Mouse (Mus musculus) thymus, adult 2 months (tissue): ENCODE results near the gene Olfr818. TPM values are rescaled to one million over a fixed set of nuclear protein-coding genes. Genes with fewer than 3 reads are reported as not detected.
"Not testable (repeated sequence)": the region's sequence is repeated elsewhere in the genome, so short reads cannot be mapped to it uniquely, and the experiment has no call there.

ENCODE experiments used
- DNase-seq: peaks from one replicate; pipeline ENCODE4 v3.0.0; 2021
- H3K27ac ChIP-seq: fragments of 200-500 bp; 2 replicates; pipeline ENCODE4 v1.5.1; 2012; ENCODE audit warnings: low read length, control low read depth; ENCODE audit not compliant: control insufficient read depth, insufficient read depth
- H3K27me3 ChIP-seq: fragments of 200-500 bp; 2 replicates; pipeline ENCODE4 v1.6.1; 2012; ENCODE audit warnings: mild to moderate bottlenecking, low read length, moderate library complexity, mixed read lengths; ENCODE audit not compliant: control insufficient read depth, insufficient read depth
- H3K36me3 ChIP-seq: fragments of 200-500 bp; 2 replicates; pipeline ENCODE4 v1.6.1; 2012; ENCODE audit warnings: mild to moderate bottlenecking, low read length, moderate library complexity; ENCODE audit not compliant: control insufficient read depth, insufficient read depth
- H3K4me1 ChIP-seq: fragments of 200-500 bp; replicated peaks from 2 replicates; pipeline ENCODE4 v1.6.1; 2012; ENCODE audit warnings: low read length; ENCODE audit not compliant: control insufficient read depth, insufficient read depth
- H3K4me3 ChIP-seq: fragments of 200-500 bp; 2 replicates; pipeline ENCODE4 v1.5.1; 2012; ENCODE audit warnings: mild to moderate bottlenecking, low read length, control low read depth, moderate library complexity; ENCODE audit not compliant: control insufficient read depth, insufficient read depth
- CTCF ChIP-seq: fragments of 200-500 bp; IDR thresholded peaks from 2 replicates; pipeline ENCODE4 v1.5.1; 2012; ENCODE audit warnings: mild to moderate bottlenecking, control low read depth, low read length, moderate library complexity, borderline replicate concordance; ENCODE audit not compliant: control insufficient read depth, poor library complexity, insufficient read depth; ENCODE audit errors: extremely low read depth
- POLR2A ChIP-seq: fragments of 200-500 bp; IDR thresholded peaks from 2 replicates; pipeline ENCODE4 v1.6.1; 2012; ENCODE audit warnings: mild to moderate bottlenecking, low read length, control low read depth, moderate library complexity; ENCODE audit not compliant: control insufficient read depth, poor library complexity, insufficient read depth; ENCODE audit errors: extremely low read depth
- WGBS: fragments of 180-500 bp; shearing (Covaris S2); methylation state at CpG from one replicate; pipeline ENCODE4 v1.1.7; 2018; 5-methylcytosine and 5-hydroxymethylcytosine counted together
- polyA plus RNA-seq: library from polyadenylated mRNA; depleted of rRNA; stranded (reverse); fragments of >200 nt; gene quantifications from 2 replicates; pipeline ENCODE4 v1.2.3, GENCODE M21; 2012; rRNA removed

The Olfr818 gene
- polyA plus RNA-seq = not detected in 2 replicates

DNA sequence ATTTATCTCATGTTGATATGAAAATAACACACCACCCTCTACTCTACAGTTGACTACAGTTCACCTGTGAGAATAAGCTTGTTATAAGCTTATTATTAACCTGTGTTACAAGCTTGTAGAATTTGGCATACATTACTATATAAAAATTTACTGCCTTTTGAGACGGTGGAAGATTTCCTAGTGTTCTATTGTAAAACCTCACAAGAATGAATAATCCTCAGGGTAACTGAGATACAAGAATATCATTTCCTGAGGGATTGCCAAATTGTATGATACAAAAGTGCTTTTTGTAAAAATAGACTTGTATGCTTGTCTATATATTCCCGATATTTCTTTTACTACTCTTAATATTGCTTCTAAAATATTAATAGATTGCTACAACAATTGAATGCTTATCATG, at the start of gene Olfr818:
Gene Olfr818 (minus strand): TSS at position 101 of the 400 bp plus-strand sequence.
- Histone ChIP-seq H3K4me3 (no peak within 1 kb of the TSS), H3K4me1 (no peaks in the 10 kb centered on the region), H3K27ac (no peak within 1 kb of the TSS), H3K36me3 (no peaks in the 10 kb centered on the region), H3K27me3 (no peaks in the 10 kb centered on the region)
- TF ChIP-seq POLR2A = no peak
- no peak for TF ChIP-seq CTCF
- WGBS = 96% methylated on average over 2 of the region's 2 CpGs
- no peak for DNase-seq

DNA sequence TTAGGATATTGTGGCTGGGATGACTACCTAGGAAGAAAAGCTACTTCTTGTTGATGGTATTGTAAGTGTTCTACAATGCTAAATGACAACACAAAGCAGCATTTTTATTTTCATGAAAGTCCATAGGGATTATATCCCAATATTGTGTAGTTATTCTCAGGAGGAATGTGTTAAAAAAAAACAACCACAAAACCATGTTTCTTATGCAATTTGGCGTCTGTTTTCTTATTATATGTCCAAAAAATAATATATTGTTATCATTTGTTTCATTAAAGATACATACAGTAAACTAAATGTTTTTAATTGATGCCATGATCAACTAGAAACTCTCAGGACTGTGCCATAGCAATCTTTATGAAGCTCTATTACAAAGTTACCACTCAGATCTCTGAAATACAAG, 36.1 kb upstream of the Olfr818 start, which contains the start of gene Gm10310:
Gene Gm10310 (minus strand): TSS at position 101 of the 400 bp plus-strand sequence.
- not testable (repeated sequence) for H3K36me3 ChIP-seq, DNase-seq, H3K27me3 ChIP-seq, H3K4me1 ChIP-seq, H3K4me3 ChIP-seq, H3K27ac ChIP-seq
- no CpG with 5 or more reads among the region's 1 CpGs for WGBS

DNA sequence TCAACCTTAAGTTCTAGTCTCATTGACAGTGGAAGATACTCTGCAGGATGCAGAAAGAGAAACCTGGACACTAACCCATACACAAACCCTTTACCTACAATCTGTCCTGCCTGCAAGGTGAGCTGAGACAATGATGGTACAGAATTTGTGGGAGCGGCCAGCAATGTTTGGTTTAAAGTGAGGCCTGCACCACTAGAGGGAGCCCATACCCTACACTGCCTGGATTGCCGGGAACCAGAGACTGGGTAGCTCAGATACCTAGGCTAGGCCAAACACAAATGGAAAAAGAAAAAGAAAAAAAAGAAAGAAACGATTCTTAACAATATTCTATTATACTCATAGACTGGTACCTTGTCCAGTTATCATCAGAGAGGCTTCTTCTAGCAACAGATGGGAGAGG, 33.0 kb upstream of the Olfr818 start:
- no CpG with 5 or more reads among the region's 3 CpGs for WGBS
- not testable (repeated sequence) for H3K4me1 ChIP-seq, DNase-seq, H3K27ac ChIP-seq, H3K27me3 ChIP-seq, H3K36me3 ChIP-seq, H3K4me3 ChIP-seq

DNA sequence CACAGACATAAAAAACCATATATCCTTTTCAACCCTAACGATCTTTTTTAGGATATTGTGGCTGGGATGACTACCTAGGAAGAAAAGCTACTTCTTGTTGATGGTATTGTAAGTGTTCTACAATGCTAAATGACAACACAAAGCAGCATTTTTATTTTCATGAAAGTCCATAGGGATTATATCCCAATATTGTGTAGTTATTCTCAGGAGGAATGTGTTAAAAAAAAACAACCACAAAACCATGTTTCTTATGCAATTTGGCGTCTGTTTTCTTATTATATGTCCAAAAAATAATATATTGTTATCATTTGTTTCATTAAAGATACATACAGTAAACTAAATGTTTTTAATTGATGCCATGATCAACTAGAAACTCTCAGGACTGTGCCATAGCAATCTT, 27.1 kb upstream of the Olfr818 start, which contains the start of gene Olfr247:
Gene Olfr247 (minus strand): TSS at position 101 of the 400 bp plus-strand sequence.
- H3K4me1 ChIP-seq, H3K36me3 ChIP-seq, H3K4me3 ChIP-seq, H3K27ac ChIP-seq, DNase-seq, H3K27me3 ChIP-seq: not testable (repeated sequence)
- WGBS = no CpG with 5 or more reads among the region's 2 CpGs

DNA sequence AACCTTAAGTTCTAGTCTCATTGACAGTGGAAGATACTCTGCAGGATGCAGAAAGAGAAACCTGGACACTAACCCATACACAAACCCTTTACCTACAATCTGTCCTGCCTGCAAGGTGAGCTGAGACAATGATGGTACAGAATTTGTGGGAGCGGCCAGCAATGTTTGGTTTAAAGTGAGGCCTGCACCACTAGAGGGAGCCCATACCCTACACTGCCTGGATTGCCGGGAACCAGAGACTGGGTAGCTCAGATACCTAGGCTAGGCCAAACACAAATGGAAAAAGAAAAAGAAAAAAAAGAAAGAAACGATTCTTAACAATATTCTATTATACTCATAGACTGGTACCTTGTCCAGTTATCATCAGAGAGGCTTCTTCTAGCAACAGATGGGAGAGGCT, 24.1 kb upstream of the Olfr818 start:
- H3K4me1 ChIP-seq, H3K4me3 ChIP-seq, H3K27me3 ChIP-seq, DNase-seq, H3K36me3 ChIP-seq, H3K27ac ChIP-seq: not testable (repeated sequence)
- no CpG with 5 or more reads among the region's 3 CpGs for WGBS

DNA sequence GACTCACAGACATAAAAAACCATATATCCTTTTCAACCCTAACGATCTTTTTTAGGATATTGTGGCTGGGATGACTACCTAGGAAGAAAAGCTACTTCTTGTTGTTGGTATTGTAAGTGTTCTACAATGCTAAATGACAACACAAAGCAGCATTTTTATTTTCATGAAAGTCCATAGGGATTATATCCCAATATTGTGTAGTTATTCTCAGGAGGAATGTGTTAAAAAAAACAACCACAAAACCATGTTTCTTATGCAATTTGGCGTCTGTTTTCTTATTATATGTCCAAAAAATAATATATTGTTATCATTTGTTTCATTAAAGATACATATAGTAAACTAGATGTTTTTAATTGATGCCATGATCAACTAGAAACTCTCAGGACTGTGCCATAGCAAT, 18.3 kb upstream of the Olfr818 start, which contains the start of gene Olfr819:
Gene Olfr819 (minus strand): TSS at position 101 of the 400 bp plus-strand sequence.
- not testable (repeated sequence) for DNase-seq, H3K4me1 ChIP-seq, H3K27me3 ChIP-seq, H3K4me3 ChIP-seq, H3K27ac ChIP-seq, H3K36me3 ChIP-seq
- WGBS = 74% methylated on average over 2 of the region's 2 CpGs

DNA sequence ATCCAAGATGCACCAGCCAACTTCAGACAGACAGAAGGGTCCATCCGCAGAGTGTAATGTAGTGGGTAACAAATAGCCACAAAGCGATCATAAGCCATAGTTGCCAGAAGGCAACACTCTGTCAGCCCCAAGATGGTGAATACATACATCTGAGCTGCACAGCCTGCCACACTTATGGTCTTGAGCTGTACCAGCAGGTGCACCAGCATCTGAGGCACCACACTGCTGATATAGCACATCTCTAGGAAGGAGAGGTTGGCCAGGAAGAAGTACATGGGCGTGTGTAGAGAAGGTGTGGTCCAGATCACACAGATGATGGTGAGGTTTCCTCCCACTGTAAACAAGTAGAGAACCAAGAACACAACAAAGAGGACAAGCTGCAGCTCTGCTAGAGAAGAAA, 17.3 kb upstream of the Olfr818 start:
- WGBS = 100% methylated on average over 2 of the region's 3 CpGs
- H3K4me3 ChIP-seq, H3K36me3 ChIP-seq, H3K4me1 ChIP-seq, H3K27me3 ChIP-seq, DNase-seq, H3K27ac ChIP-seq: not testable (repeated sequence)

DNA sequence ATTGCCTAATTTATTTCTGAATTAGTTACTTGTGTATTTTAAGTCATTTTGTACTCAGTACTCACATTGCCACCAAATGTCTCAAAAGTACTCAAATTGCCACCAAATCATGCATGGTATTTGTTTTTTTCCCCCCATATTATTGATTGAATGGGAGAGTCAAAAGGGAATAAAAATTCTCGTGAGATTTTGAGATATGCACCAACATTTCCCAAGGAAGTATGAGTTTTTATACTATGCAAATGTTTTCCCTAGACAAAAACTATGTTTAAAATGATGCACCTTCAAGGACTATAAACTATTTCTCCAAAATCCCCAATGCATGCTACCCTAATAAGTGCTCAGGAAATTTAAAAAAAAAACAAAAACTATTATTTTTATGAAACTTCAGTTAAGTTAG, 33.4 kb downstream of the Olfr818 start, which contains the start of gene Olfr816:
Gene Olfr816 (minus strand): TSS at position 101 of the 400 bp plus-strand sequence.
- Histone ChIP-seq H3K27me3 (no peaks in the 10 kb centered on the region), H3K27ac (no peak within 1 kb of the TSS), H3K4me3 (no peak within 1 kb of the TSS), H3K36me3 (no peaks in the 10 kb centered on the region), H3K4me1 (no peaks in the 10 kb centered on the region)
- no peak for TF ChIP-seq POLR2A
- TF ChIP-seq CTCF = no peak
- no peak for DNase-seq
- 75% methylated on average over 1 of the region's 1 CpGs for WGBS

DNA sequence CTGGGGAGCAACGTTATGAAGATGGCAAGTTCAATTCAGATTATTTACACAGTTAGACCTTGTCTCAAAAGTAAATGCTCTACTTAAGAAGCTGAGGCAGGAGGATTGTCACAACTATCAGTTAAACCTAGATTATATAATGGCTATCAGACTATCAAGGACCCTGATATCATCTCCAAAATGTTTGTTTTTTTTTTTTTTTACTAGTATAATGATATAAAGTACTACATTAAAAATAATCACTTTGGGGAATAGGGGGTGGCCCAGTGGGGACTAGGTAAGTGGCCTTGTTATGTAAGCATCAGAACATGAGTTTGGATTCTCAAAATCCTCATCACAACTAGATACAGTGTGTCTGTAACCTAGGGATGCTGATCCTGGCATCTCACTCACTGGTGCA, 43.1 kb downstream of the Olfr818 start, which contains the start of gene Olfr815:
Gene Olfr815 (minus strand): TSS at position 101 of the 400 bp plus-strand sequence.
- not testable (repeated sequence) for H3K27ac ChIP-seq, H3K4me3 ChIP-seq, H3K4me1 ChIP-seq, H3K27me3 ChIP-seq, DNase-seq, H3K36me3 ChIP-seq
- 38% methylated on average over 1 of the region's 1 CpGs for WGBS
